Mouse (Mus musculus): ENCODE results near the gene Odf3l1.

Gene Odf3l1

DNA sequence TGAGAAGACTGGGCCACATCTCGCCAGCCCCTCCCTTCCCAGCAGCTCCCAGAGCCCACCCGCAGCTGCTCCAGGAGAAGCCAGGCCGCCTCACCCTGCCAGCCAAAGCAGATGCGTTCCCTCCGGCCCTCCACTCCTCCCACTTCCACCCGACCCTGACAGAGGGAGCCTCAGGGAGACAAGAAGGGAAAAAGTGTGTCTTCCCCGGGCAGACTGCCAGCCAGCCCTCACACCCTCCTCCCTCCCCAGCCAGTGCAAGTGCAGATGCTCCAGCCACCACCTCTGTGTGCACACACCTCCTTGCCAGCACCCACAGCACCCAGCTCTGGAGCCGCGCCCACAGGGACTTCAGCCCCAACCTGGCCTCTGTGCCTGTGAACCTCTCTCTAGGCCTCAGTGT, 12.3 kb upstream of the Odf3l1 start:
- TF ChIP-seq CTCF (conservative IDR thresholded peaks at IDR 0.05; ENCODE audit: low read length): no peak
- no peak for TF ChIP-seq POU5F1 (IDR thresholded peaks at IDR 0.05; ENCODE audit: borderline replicate concordance, low read length)
- TF ChIP-seq NANOG (IDR thresholded peaks at IDR 0.05; ENCODE audit: borderline replicate concordance, low read length): no peak
- peaks cover 44% of the 10 kb centered on the region for H3K27me3 ChIP-seq (ENCODE audit: insufficient read depth, low read length)
- no peaks in the 10 kb centered on the region for H3K36me3 ChIP-seq (ENCODE audit: insufficient read depth, low read length)
- no peaks in the 10 kb centered on the region for H3K9me3 ChIP-seq (ENCODE audit: low read length)
- H3K4me1 ChIP-seq (replicated peaks; ENCODE audit: low read depth, low read length): peaks cover 41% of the 10 kb centered on the region
- peak overlapping the region; percentile 50 for H3K4me3 ChIP-seq (replicated peaks; ENCODE audit: low read length)

- Histone ChIP-seq H3K27me3 (ENCODE audit: insufficient read depth, low read length) (peaks cover 36% of the 10 kb centered on the region), H3K4me1 (replicated peaks; ENCODE audit: low read depth, low read length) (peaks cover 74% of the 10 kb centered on the region), H3K4me3 (replicated peaks; ENCODE audit: low read length) (no peak overlapping the region), H3K9me3 (ENCODE audit: low read length) (no peaks in the 10 kb centered on the region), H3K36me3 (ENCODE audit: insufficient read depth, low read length) (no peaks in the 10 kb centered on the region)
- TF ChIP-seq POU5F1 (IDR thresholded peaks at IDR 0.05; ENCODE audit: borderline replicate concordance, low read length) (no peak), CTCF (conservative IDR thresholded peaks at IDR 0.05; ENCODE audit: low read length) (no peak), NANOG (IDR thresholded peaks at IDR 0.05; ENCODE audit: borderline replicate concordance, low read length) (no peak)
Measured at GRCm38 (mm10) chr9:56873097-56873496, 8.6 kb upstream of the Odf3l1 start.

GRCm38 (mm10) chr9:56872105-56872903, 7.8 kb upstream of the Odf3l1 start:
- H3K9me3 ChIP-seq (ENCODE audit: low read length): no peaks in the 10 kb centered on the region
- H3K4me1 ChIP-seq (replicated peaks; ENCODE audit: low read depth, low read length): peaks cover 74% of the 10 kb centered on the region
- no peak for TF ChIP-seq POU5F1 (IDR thresholded peaks at IDR 0.05; ENCODE audit: borderline replicate concordance, low read length)
- no peak for TF ChIP-seq CTCF (conservative IDR thresholded peaks at IDR 0.05; ENCODE audit: low read length)
- no peak for TF ChIP-seq NANOG (IDR thresholded peaks at IDR 0.05; ENCODE audit: borderline replicate concordance, low read length)
- H3K4me3 ChIP-seq (replicated peaks; ENCODE audit: low read length): no peak overlapping the region
- peaks cover 36% of the 10 kb centered on the region for H3K27me3 ChIP-seq (ENCODE audit: insufficient read depth, low read length)
- H3K36me3 ChIP-seq (ENCODE audit: insufficient read depth, low read length): no peaks in the 10 kb centered on the region

- H3K36me3 ChIP-seq (ENCODE audit: insufficient read depth, low read length): no peaks in the 10 kb centered on the region
- peaks cover 44% of the 10 kb centered on the region for H3K27me3 ChIP-seq (ENCODE audit: insufficient read depth, low read length)
- TF ChIP-seq NANOG (IDR thresholded peaks at IDR 0.05; ENCODE audit: borderline replicate concordance, low read length): no peak
- no peak for TF ChIP-seq CTCF (conservative IDR thresholded peaks at IDR 0.05; ENCODE audit: low read length)
- H3K4me3 ChIP-seq (replicated peaks; ENCODE audit: low read length): peak overlapping the region; percentile 10; the same call in 1 of the 2 replicates
- H3K4me1 ChIP-seq (replicated peaks; ENCODE audit: low read depth, low read length): peaks cover 74% of the 10 kb centered on the region
- H3K9me3 ChIP-seq (ENCODE audit: low read length): no peaks in the 10 kb centered on the region
Measured at GRCm38 (mm10) chr9:56871191-56871590, 6.7 kb upstream of the Odf3l1 start.

DNA sequence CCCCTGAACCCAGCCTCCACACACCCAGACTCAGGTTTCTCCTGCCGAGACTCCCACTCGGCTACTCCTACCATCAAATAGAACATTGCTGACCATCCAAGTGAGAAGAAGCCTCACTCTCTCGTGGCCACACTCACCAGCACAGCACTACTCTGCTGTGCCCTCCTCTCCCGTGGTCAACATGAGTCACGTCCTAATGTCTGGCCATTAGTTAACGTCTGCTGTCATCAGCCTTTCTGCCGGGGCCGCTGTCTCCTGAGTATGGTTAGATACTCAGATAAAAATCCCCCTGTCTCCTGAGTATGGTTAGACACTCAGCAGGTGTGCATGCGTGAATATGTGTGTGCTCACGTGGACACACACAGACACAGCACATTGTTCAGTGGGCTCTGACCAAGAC, 6.3 kb upstream of the Odf3l1 start:
- Histone ChIP-seq H3K4me1 (replicated peaks; ENCODE audit: low read depth, low read length) (peaks cover 75% of the 10 kb centered on the region), H3K4me3 (replicated peaks; ENCODE audit: low read length) (peak overlapping the region; percentile 10; the same call in 1 of the 2 replicates), H3K27me3 (ENCODE audit: insufficient read depth, low read length) (peaks cover 48% of the 10 kb centered on the region), H3K36me3 (ENCODE audit: insufficient read depth, low read length) (no peaks in the 10 kb centered on the region), H3K9me3 (ENCODE audit: low read length) (no peaks in the 10 kb centered on the region)
- no peak for TF ChIP-seq POU5F1 (IDR thresholded peaks at IDR 0.05; ENCODE audit: borderline replicate concordance, low read length)
- no peak for TF ChIP-seq CTCF (conservative IDR thresholded peaks at IDR 0.05; ENCODE audit: low read length)
- no peak for TF ChIP-seq NANOG (IDR thresholded peaks at IDR 0.05; ENCODE audit: borderline replicate concordance, low read length)

GRCm38 (mm10) chr9:56869552-56869951, 5.1 kb upstream of the Odf3l1 start:
- H3K4me3 ChIP-seq (replicated peaks; ENCODE audit: low read length): no peak overlapping the region
- peaks cover 87% of the 10 kb centered on the region for H3K4me1 ChIP-seq (replicated peaks; ENCODE audit: low read depth, low read length)
- TF ChIP-seq POU5F1 (IDR thresholded peaks at IDR 0.05; ENCODE audit: borderline replicate concordance, low read length) (no peak), NANOG (IDR thresholded peaks at IDR 0.05; ENCODE audit: borderline replicate concordance, low read length) (no peak), CTCF (conservative IDR thresholded peaks at IDR 0.05; ENCODE audit: low read length) (no peak)
- peaks cover 54% of the 10 kb centered on the region for H3K27me3 ChIP-seq (ENCODE audit: insufficient read depth, low read length)
- no peaks in the 10 kb centered on the region for H3K9me3 ChIP-seq (ENCODE audit: low read length)
- H3K36me3 ChIP-seq (ENCODE audit: insufficient read depth, low read length): no peaks in the 10 kb centered on the region

DNA sequence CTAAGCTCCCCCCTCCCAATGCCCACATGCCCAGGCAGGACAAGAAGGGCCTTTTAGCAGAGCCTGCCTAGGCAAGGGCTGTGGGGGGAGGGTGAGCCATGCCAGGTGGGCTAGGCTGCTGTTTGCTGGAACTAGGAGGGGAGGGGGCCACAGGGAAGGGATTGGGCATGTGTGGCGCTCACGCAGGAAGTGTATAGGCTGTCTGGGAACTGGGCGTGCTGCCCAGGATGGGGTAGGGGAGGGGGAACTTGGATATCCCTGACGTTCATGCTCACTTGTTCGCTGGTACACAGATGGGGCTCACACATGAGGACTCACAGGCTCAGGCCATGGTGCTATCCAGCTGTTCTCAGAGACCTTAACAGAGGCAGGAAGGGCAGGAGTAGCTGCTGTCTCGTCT, 3.8 kb upstream of the Odf3l1 start:
- Histone ChIP-seq H3K27me3 (ENCODE audit: insufficient read depth, low read length) (peaks cover 56% of the 10 kb centered on the region), H3K4me1 (replicated peaks; ENCODE audit: low read depth, low read length) (peaks cover 93% of the 10 kb centered on the region), H3K36me3 (ENCODE audit: insufficient read depth, low read length) (no peaks in the 10 kb centered on the region), H3K4me3 (replicated peaks; ENCODE audit: low read length) (no peak overlapping the region), H3K9me3 (ENCODE audit: low read length) (no peaks in the 10 kb centered on the region)
- TF ChIP-seq NANOG (IDR thresholded peaks at IDR 0.05; ENCODE audit: borderline replicate concordance, low read length) (no peak), CTCF (conservative IDR thresholded peaks at IDR 0.05; ENCODE audit: low read length) (no peak)

DNA sequence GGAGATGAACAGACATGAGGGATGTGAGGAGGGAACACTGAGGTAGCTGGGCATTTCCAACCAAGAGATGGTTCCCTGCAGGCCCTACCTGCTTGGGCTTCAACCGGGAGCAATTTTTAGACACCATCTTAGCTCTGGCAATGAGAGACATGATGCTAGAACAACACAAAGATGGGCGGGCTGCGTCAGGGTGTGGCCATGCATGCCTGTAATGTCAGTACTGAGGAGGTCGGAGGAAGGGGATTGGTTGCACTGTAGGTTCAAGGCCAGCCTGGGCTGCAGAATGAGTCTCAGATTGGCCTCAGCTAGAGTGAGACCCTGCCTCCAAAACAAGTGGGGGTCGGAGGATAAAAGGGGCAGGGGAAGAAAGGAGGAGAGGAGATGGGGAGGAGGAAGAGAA, 2.0 kb upstream of the Odf3l1 start:
- no peak overlapping the region for H3K4me3 ChIP-seq (replicated peaks; ENCODE audit: low read length)
- no peaks in the 10 kb centered on the region for H3K36me3 ChIP-seq (ENCODE audit: insufficient read depth, low read length)
- H3K9me3 ChIP-seq (ENCODE audit: low read length): no peaks in the 10 kb centered on the region
- peaks cover 61% of the 10 kb centered on the region for H3K27me3 ChIP-seq (ENCODE audit: insufficient read depth, low read length)
- TF ChIP-seq CTCF (conservative IDR thresholded peaks at IDR 0.05; ENCODE audit: low read length) (no peak), POU5F1 (IDR thresholded peaks at IDR 0.05; ENCODE audit: borderline replicate concordance, low read length) (no peak), NANOG (IDR thresholded peaks at IDR 0.05; ENCODE audit: borderline replicate concordance, low read length) (no peak)
- peaks cover 76% of the 10 kb centered on the region for H3K4me1 ChIP-seq (replicated peaks; ENCODE audit: low read depth, low read length)
